Mouse (Mus musculus): ENCODE results near the gene Pcsk1n.

Gene Pcsk1n

GRCm38 (mm10) chrX:7947108-7947899, 27.7 kb downstream of the Pcsk1n start, which contains the start of gene Hdac6:
TSS of gene Hdac6 (minus strand) at chrX:7947889.
- DNase-seq (ENCODE audit: low spot score), result no peak

GRCm38 (mm10) chrX:7947900-7948492, 28.4 kb downstream of the Pcsk1n start:
- DNase-seq (ENCODE audit: low spot score), result peak; percentile 90

GRCm38 (mm10) chrX:7950091-7950490, 30.5 kb downstream of the Pcsk1n start:
- DNase-seq (ENCODE audit: low spot score), result no peak

GRCm38 (mm10) chrX:7958868-7959267, 39.2 kb downstream of the Pcsk1n start:
- DNase-seq (ENCODE audit: low spot score), result no peak

- DNase-seq (ENCODE audit: low spot score), result peak; percentile 7
Measured at GRCm38 (mm10) chrX:7963829-7964626, 44.4 kb downstream of the Pcsk1n start.

- DNase-seq (ENCODE audit: low spot score), result no peak
Measured at GRCm38 (mm10) chrX:7966161-7966560, 46.5 kb downstream of the Pcsk1n start.

GRCm38 (mm10) chrX:7967596-7968201, 48.1 kb downstream of the Pcsk1n start:
- no peak for DNase-seq (ENCODE audit: low spot score)

GRCm38 (mm10) chrX:7968226-7968625, 48.6 kb downstream of the Pcsk1n start:
- DNase-seq (ENCODE audit: low spot score), result no peak

- DNase-seq (ENCODE audit: low spot score), result no peak
Measured at GRCm38 (mm10) chrX:7968899-7969298, 49.3 kb downstream of the Pcsk1n start.

GRCm38 (mm10) chrX:7971292-7971691, 51.7 kb downstream of the Pcsk1n start:
- DNase-seq (ENCODE audit: low spot score), result no peak
